Mouse (Mus musculus): ENCODE results near the gene Dsn1. TPM values are rescaled to one million over a fixed set of nuclear protein-coding genes. Genes with fewer than 3 reads are reported as not detected.

Dsn1 gene
- total RNA-seq, 2 experiments from 2014 or later, result 34.1 to 35.1 TPM

- no peak for ATAC-seq (replicated peaks; ENCODE audit: low FRiP score, low TSS enrichment, poor library complexity, severe bottlenecking)
These were observed 21.3 kb upstream of the Dsn1 start for GRCm38 (mm10) chr2:157028261-157028660.

DNA sequence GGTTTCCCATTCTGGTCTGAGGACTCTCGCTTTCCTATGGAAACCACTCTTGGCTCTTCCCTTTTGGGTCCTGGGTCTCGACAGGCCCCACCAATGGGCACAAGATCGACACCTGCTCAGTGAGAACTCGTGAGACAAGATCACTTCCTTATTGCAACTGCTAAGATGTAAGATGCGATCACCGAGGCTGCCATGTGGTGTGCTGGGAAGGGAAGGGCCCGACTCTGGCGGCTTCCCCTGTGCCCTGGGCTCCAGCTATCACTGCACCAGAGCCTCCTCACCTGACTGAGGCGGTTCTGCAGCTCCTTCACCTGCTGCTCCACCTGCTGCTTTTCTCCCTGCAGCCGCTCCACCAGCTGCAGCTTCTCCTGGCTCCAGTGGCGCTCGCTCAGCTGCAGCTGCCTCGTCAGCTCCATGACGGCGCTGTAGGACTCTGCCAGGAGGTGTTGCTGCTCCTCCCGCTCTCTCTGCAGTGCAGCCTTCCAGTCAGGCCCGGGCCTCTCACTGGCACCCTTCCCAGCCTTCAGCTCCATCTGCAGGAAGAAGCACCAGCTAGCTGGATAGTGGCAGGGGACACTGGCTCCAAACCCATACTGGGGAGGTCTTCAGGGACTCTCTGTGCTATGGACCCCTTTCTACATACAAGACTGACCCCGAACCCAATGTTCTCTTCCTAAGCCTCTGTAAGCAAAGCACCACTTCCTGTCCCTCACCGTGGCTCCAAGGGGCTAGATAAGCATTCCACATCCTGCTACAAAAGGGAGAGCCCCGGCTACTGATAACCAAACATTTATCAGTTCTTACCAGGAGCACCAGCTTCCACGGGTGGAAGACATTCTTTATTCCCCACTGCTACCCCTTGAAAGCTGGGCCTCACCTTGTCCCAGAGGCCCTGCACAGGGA lies 20.4 kb upstream of the Dsn1 start:
- peak; percentile 72 for ATAC-seq (replicated peaks; ENCODE audit: low FRiP score, low TSS enrichment, poor library complexity, severe bottlenecking)

GRCm38 (mm10) chr2:157021156-157021555 lies 14.2 kb upstream of the Dsn1 start:
- no peak for ATAC-seq (replicated peaks; ENCODE audit: low FRiP score, low TSS enrichment, poor library complexity, severe bottlenecking)

GRCm38 (mm10) chr2:157019228-157019627 lies 12.3 kb upstream of the Dsn1 start:
- ATAC-seq (replicated peaks; ENCODE audit: low FRiP score, low TSS enrichment, poor library complexity, severe bottlenecking), result no peak

DNA sequence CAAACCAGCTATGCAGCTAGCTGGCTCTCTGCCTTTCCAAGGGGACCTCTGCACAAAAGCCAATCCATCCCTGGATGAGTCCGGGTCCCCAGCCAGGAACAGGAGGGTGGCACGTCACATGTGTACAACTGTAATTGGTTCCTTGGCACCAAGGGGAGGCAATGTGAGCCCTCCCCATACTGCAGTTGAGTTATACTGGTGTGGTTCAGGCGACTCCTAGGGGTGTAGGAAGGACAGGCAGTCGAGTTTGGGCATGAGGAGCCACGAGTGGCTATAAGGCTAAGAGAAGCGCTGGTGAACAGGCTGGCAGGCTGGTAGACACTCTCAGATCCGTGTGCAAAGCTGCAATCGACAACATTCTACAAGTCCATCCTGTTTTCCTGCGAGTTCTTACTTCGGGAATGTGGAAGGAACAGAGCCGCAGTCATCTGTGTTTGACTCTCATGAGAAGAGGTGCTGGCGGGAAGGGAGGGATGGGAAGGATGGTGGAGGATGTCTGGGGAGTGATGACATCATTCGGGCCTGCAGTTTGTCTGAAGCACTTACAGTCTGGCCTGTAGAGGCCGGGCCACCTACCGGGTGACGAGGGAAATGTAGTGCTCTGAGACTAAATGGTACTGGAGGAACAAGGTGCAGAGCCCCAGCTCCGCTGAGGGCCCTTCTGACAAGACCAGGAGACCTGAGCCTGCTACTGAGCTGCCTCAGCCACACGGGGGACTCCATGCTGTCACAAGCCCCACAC lies 9.7 kb upstream of the Dsn1 start:
- no peak for ATAC-seq (replicated peaks; ENCODE audit: low FRiP score, low TSS enrichment, poor library complexity, severe bottlenecking)

- ATAC-seq (replicated peaks; ENCODE audit: low FRiP score, low TSS enrichment, poor library complexity, severe bottlenecking), result no peak
These were observed 5.4 kb upstream of the Dsn1 start for GRCm38 (mm10) chr2:157012341-157012740.

DNA sequence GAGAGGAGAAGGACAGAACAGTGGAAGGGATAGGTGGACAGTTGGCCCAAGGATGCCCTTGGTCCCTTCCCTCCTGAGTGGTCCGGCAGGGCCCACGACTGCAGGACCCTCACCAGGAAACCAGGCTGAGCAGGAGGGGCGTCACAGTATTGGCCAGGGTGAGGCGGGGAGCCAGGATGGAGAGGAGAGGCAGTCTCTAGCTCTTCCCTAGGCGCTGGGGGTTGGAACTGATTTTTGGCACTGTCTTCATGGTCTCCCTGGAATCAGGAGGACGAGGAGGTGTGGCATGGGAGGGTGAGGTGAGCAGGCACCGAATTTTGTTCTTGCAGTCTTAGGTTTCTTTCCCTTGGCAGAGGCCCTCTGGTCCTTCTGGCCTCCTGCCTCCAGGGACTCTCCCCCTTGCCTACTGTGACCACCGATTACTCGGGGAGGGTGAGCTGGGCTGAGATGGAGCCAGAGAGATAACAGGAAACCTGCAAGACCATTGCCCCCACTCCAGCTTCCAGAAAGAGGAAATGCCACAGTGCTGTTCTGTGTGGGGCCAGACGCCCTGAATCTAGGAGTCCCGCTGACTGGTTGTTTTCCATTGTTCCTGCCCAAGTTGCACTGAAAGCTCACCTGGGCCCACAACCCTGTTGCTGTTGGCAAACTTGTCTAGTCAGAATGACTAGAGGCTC lies 3.8 kb upstream of the Dsn1 start:
- ATAC-seq (replicated peaks; ENCODE audit: low FRiP score, low TSS enrichment, poor library complexity, severe bottlenecking), result no peak; the same call in 1 of the 2 replicates

- ATAC-seq (replicated peaks; ENCODE audit: low FRiP score, low TSS enrichment, poor library complexity, severe bottlenecking), result no peak
These were observed 3.2 kb upstream of the Dsn1 start for GRCm38 (mm10) chr2:157010121-157010520.

GRCm38 (mm10) chr2:157008509-157008908 lies 1.6 kb upstream of the Dsn1 start:
- ATAC-seq (replicated peaks; ENCODE audit: low FRiP score, low TSS enrichment, poor library complexity, severe bottlenecking), result no peak

DNA sequence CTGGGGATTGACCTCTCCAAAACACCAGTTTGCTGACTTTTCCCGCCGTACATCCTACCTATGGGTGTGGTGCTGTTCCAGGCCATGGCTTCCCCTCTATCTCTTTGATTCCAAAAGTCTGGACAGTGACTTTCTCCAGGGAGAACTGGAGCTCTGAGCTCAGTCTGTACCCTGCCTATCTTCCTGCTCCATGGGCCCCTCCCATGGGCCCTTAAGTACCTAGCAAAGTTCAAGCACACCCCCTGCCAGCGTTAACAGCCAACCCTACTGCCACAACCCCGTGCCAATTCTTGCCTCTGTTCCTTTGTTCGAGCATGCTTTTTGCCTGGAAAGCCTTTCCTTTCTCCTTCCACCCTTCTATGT lies 261 bp upstream of the Dsn1 start:
- ATAC-seq (replicated peaks; ENCODE audit: low FRiP score, low TSS enrichment, poor library complexity, severe bottlenecking), result 0 out of 2 replicates have a peak, but pooled peaks have one; percentile 3

DNA sequence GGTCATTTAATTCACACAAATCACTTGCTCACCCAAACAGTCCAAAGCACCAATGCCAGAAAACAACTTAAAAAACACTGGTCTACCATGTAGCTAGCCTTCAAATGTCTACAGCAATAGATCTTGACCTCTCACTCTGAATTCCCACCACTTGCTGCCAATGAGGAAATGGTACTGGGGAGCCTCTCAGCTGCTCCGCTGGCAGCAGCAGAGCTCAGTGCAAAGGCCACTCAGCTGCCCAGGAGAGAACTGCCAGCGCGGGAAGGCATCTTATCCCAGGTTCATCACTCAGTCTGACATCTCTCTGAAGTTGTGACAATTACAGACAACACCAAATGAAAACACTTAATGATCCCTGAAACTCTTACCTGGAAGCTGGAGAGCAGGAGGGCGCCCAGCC lies 4.6 kb downstream of the Dsn1 start:
- no peak for ATAC-seq (replicated peaks; ENCODE audit: low FRiP score, low TSS enrichment, poor library complexity, severe bottlenecking)

DNA sequence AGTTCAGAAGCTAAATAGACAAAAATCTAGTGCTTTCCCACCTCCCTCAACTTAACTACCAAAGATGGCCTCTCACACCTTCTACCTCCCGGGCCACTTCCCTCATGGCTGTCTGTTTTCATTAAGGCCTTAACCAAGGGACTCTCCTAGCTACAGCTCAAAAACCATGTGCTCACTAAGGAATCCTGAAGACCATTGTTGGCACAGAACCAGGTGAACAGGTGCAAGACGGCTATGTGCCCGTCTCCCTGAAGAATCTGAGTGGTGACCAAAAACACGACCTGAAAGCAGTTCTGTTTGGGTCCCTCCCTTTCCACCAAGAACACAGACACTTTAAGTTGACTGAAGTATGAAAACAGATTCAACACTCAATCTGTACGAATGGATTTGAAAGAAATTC lies 8.7 kb downstream of the Dsn1 start:
- ATAC-seq (replicated peaks; ENCODE audit: low FRiP score, low TSS enrichment, poor library complexity, severe bottlenecking), result no peak

GRCm38 (mm10) chr2:156996576-156996975 lies 10.4 kb downstream of the Dsn1 start:
- 0 out of 2 replicates have a peak, but pooled peaks have one; percentile 45 for ATAC-seq (replicated peaks; ENCODE audit: low FRiP score, low TSS enrichment, poor library complexity, severe bottlenecking)

DNA sequence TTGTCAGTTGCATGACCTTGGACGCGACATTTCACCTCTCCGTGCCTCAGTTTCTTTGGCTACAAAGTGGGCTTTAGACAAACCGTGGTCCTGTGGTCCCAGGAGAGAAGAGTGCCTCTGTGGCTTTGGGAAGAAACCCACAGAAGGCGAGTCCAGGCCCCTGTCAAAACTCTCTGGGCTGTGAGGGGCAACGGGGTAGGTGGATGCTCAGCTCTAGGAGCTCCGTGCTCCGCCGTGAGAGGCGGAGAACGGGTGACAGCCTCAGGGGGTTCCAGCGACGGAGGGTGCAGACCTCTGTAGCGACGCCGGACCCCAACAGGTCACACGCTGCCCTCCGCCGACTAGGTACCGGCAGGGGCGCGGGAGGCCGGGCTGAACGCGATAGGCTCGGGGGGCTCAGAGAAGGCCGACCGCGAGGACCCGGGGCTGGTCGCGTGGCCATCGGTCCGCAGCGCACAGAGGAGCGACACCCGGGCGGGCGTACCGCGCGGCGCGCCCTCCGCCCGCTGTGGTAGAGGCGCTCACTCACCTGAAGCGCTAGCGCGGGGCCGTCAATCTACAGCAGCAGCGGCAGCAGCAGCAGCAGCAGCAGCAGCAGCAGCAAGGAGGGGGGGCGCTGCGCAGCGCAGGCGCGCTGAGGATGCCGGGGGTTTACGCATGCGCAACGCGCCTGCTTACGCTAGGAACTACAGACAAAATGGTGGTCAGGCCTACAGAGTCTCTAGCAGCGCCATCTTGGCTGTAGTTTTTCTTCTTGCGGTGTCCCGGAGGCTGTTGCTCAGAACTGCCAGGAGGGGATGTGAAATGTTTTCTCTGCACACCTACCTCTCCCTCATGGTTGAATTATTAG lies 15.3 kb downstream of the Dsn1 start, which contains the start of gene Ndrg3:
TSS of gene Ndrg3 (minus strand) at position 587 of the 850 bp plus-strand sequence.
- ATAC-seq (replicated peaks; ENCODE audit: low FRiP score, low TSS enrichment, poor library complexity, severe bottlenecking), result peak; percentile 88

DNA sequence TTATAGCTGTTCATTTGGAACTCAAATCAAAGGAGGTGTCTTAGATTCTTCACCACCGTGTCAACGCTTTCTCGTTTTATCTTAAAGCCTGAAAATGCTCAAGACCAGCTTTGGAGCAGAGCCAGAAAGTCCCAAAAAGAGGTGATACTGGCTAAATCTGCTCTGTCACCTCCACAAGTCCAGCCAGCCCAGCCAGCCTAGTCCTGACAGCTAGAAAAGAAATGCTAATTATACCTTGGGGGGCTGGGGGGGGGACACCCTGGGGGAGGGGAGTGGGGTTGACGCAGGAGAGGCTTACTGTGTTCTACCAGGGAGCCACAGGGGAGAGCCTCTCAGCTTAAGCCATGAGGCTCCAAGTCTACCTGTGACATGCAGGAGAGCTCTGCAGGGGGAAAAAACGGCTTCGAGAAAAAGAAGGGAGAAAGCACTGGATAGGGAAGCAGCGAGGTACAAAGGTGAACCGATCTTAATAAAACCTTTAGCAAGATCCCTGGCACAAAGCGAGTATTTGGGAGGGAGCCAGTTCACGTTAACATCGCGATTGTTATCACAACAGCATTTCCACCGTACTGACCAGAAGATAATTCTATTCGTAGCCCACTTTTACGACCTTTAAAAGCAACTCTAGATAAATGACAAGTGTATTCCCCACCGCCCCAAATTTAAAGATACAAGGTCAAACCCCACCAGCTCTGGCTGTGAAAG lies 16.1 kb downstream of the Dsn1 start:
- ATAC-seq (replicated peaks; ENCODE audit: low FRiP score, low TSS enrichment, poor library complexity, severe bottlenecking), result no peak

DNA sequence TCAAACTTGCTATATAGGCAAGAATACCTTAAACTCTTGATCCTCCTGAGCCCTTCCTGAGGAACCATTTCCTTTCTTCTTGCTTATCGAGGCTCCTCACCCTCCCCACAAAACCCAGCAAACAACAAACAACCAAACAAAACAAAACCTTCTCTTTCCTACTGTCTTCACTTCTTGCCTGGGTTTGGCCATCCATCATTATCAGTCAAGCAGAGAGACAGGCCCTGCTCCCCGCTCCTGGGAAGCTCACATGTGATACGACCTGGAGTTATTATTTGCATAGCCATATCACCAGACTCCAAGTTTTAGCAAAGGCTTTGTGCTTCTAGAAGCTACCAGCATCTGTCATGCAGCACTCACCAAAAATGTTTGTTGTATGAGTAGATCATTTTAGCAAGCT lies 19.6 kb downstream of the Dsn1 start:
- ATAC-seq (replicated peaks; ENCODE audit: low FRiP score, low TSS enrichment, poor library complexity, severe bottlenecking), result no peak

- ATAC-seq (replicated peaks; ENCODE audit: low FRiP score, low TSS enrichment, poor library complexity, severe bottlenecking), result peak; percentile 98
These were observed 24.1 kb downstream of the Dsn1 start for GRCm38 (mm10) chr2:156982864-156983263.

- ATAC-seq (replicated peaks; ENCODE audit: low FRiP score, low TSS enrichment, poor library complexity, severe bottlenecking), result no peak
These were observed 25.7 kb downstream of the Dsn1 start for GRCm38 (mm10) chr2:156981291-156981690.

- ATAC-seq (replicated peaks; ENCODE audit: low FRiP score, low TSS enrichment, poor library complexity, severe bottlenecking), result no peak
These were observed 26.9 kb downstream of the Dsn1 start for GRCm38 (mm10) chr2:156980059-156980458.

All from megakaryocyte-erythroid progenitor cell, adult 5-6 weeks (primary cell).